Mouse (Mus musculus) kidney, embryonic 15.5 days (tissue): ENCODE data around the gene Rassf7. TPM values are rescaled to one million over a fixed set of nuclear protein-coding genes. Genes with fewer than 3 reads are reported as not detected.

ENCODE experiments used
- ATAC-seq: fragments of 200-750 bp; cut with Nextera tagmentation; replicated peaks from 2 replicates; pipeline ENCODE4 v1.8.0; 2017; ENCODE audit warnings: moderate TSS enrichment; ENCODE audit not compliant: low FRiP score
- H3K27ac ChIP-seq: fragments of 300-500 bp; sonication (generic); 2 replicates; pipeline ENCODE4 v1.5.1; 2015; ENCODE audit warnings: mild to moderate bottlenecking, inconsistent platforms
- H3K27me3 ChIP-seq: fragments of 300-500 bp; sonication (generic); 2 replicates; pipeline ENCODE4 v1.6.1; 2015; ENCODE audit warnings: inconsistent platforms
- H3K36me3 ChIP-seq: fragments of 300-500 bp; sonication (generic); 2 replicates; pipeline ENCODE4 v1.6.1; 2015; ENCODE audit warnings: inconsistent platforms
- H3K4me1 ChIP-seq: fragments of 300-500 bp; sonication (generic); 2 replicates; pipeline ENCODE4 v1.6.1; 2015; ENCODE audit warnings: inconsistent platforms
- H3K4me2 ChIP-seq: fragments of 300-500 bp; sonication (generic); 2 replicates; pipeline ENCODE4 v1.6.1; 2015; ENCODE audit warnings: moderate library complexity, mild to moderate bottlenecking, inconsistent platforms
- H3K4me3 ChIP-seq: fragments of 300-500 bp; sonication (generic); replicated peaks from 2 replicates; pipeline ENCODE4 v1.5.1; 2015; ENCODE audit warnings: mild to moderate bottlenecking, inconsistent platforms
- H3K9ac ChIP-seq: fragments of 300-500 bp; sonication (generic); 2 replicates; pipeline ENCODE4 v1.6.1; 2015; ENCODE audit warnings: mild to moderate bottlenecking, inconsistent platforms
- H3K9me3 ChIP-seq: fragments of 300-500 bp; sonication (generic); replicated peaks from 2 replicates; pipeline ENCODE4 v1.6.1; 2016; ENCODE audit warnings: inconsistent platforms
- WGBS: fragments of 180-500 bp; shearing (Covaris S2); methylation state at CpG from one replicate; pipeline ENCODE4 v1.1.7; 2015; ENCODE audit warnings: mixed read lengths; 5-methylcytosine and 5-hydroxymethylcytosine counted together
- polyA plus RNA-seq: library from polyadenylated mRNA; unstranded; fragments of >200 nt; fragmentation: Nextera tagmentation; extraction: Ambion mirVana; gene quantifications from 2 replicates; pipeline ENCODE4 v1.2.1, GENCODE M21; 2015

Gene Rassf7
- polyA plus RNA-seq, 1 experiment from 2014 or later = 66.9 TPM

GRCm38 (mm10) chr7:141190220-141190619 is 25.4 kb upstream of the Rassf7 start:
- H3K4me2 ChIP-seq = no peak overlapping the region
- 84% methylated on average over 3 of the region's 3 CpGs for WGBS
- H3K27ac ChIP-seq = no peak overlapping the region
- no peaks in the 10 kb centered on the region for H3K9me3 ChIP-seq
- H3K4me3 ChIP-seq = no peak overlapping the region
- H3K4me1 ChIP-seq = peaks cover 29% of the 10 kb centered on the region
- H3K27me3 ChIP-seq = no peaks in the 10 kb centered on the region
- no peak for ATAC-seq
- H3K36me3 ChIP-seq = peaks cover 35% of the 10 kb centered on the region
- H3K9ac ChIP-seq = no peak overlapping the region

- H3K36me3 ChIP-seq = peaks cover 35% of the 10 kb centered on the region
- H3K4me3 ChIP-seq = no peak overlapping the region
- no peaks in the 10 kb centered on the region for H3K9me3 ChIP-seq
- 0 out of 2 replicates have a peak overlapping the region, but pooled peaks have one; percentile 27 for H3K27ac ChIP-seq
- H3K4me1 ChIP-seq = peaks cover 32% of the 10 kb centered on the region
- H3K27me3 ChIP-seq = no peaks in the 10 kb centered on the region
- ATAC-seq = no peak
- no peak overlapping the region for H3K9ac ChIP-seq
- 84% methylated on average over 14 of the region's 14 CpGs for WGBS
- H3K4me2 ChIP-seq = 0 out of 2 replicates have a peak overlapping the region, but pooled peaks have one; percentile 94
Observed at GRCm38 (mm10) chr7:141191036-141191435, 24.6 kb upstream of the Rassf7 start.

DNA sequence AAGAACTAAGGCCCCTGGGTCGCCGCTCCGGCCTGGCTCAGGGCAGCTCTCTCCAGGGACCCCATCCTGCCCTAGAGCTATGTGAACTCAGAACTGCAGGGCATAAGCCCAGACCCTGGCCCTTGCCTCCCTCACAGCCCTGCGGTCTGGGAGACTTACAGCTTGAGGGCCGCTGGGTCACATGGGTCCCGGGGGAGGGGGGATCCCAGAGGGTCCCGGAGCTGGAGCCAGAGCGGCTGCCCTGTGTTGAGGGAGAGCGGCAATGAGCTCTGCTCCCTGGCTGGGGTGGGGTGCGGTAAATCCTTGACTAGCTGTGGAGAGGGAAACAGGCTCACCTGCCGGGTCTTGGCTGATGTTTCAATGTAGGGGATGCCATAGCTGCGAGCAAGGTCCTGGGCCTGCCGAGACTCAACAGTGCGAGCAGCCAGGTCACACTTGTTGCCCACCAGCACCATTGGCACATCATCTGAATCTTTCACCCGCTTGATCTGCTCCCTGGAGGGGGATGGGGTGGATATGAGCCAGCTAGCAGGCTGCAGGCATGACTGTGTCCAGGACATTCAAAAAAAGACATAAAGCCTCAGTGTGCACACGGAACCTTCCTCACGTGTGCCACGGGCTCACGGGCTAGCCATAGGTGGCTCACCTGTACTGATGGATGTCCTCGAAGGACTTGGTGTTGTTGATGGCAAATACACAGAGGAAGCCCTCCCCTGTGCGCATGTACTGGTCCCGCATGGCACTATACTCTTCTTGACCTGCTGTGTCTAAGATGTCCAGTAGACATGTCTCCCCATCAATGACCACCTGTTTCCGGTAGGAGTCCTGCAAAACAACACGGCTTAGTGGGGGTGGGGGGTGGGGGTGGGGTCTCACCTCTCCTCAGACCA is 23.6 kb upstream of the Rassf7 start:
- WGBS = 86% methylated on average over 24 of the region's 24 CpGs
- Histone ChIP-seq H3K9ac (no peak overlapping the region), H3K4me1 (peaks cover 32% of the 10 kb centered on the region), H3K4me3 (peak overlapping the region; percentile 95), H3K36me3 (peaks cover 35% of the 10 kb centered on the region), H3K27me3 (no peaks in the 10 kb centered on the region), H3K27ac (no peak overlapping the region), H3K4me2 (peak overlapping the region; percentile 94), H3K9me3 (no peaks in the 10 kb centered on the region)
- ATAC-seq = no peak

- peaks cover 32% of the 10 kb centered on the region for H3K4me1 ChIP-seq
- 28% methylated on average over 12 of the region's 12 CpGs for WGBS
- ATAC-seq = no peak
- H3K27me3 ChIP-seq = no peaks in the 10 kb centered on the region
- peak overlapping the region; percentile 88 for H3K27ac ChIP-seq
- peaks cover 35% of the 10 kb centered on the region for H3K36me3 ChIP-seq
- H3K9ac ChIP-seq = peak overlapping the region; percentile 98
- H3K4me2 ChIP-seq = peak overlapping the region; percentile 94
- H3K9me3 ChIP-seq = no peaks in the 10 kb centered on the region
- H3K4me3 ChIP-seq = peak overlapping the region; percentile 95
Observed at GRCm38 (mm10) chr7:141192776-141193347, 22.8 kb upstream of the Rassf7 start.

- no peaks in the 10 kb centered on the region for H3K27me3 ChIP-seq
- H3K9me3 ChIP-seq = no peaks in the 10 kb centered on the region
- H3K9ac ChIP-seq = peak overlapping the region; percentile 98
- ATAC-seq = no peak; the same call in none of the 2 replicates
- peak overlapping the region; percentile 95 for H3K4me3 ChIP-seq
- H3K4me2 ChIP-seq = peak overlapping the region; percentile 94
- WGBS = under 1% methylated on average over 41 of the region's 43 CpGs
- peaks cover 32% of the 10 kb centered on the region for H3K4me1 ChIP-seq
- peaks cover 37% of the 10 kb centered on the region for H3K36me3 ChIP-seq
- H3K27ac ChIP-seq = peak overlapping the region; percentile 88
Observed at GRCm38 (mm10) chr7:141193348-141193856, 22.3 kb upstream of the Rassf7 start.

GRCm38 (mm10) chr7:141193948-141194347 is 21.7 kb upstream of the Rassf7 start, which contains the start of the genes Hras and Lrrc56:
Hras (minus strand) TSS chr7:141194005.
Lrrc56 (plus strand) TSS chr7:141194157.
- peaks cover 37% of the 10 kb centered on the region for H3K36me3 ChIP-seq
- WGBS = under 1% methylated on average over 39 of the region's 39 CpGs
- peak; percentile 96 for ATAC-seq
- H3K4me3 ChIP-seq = peak within 1 kb of the TSS; percentile 95
- peak within 1 kb of the TSS; percentile 88 for H3K27ac ChIP-seq
- H3K27me3 ChIP-seq = no peaks in the 10 kb centered on the region
- H3K9me3 ChIP-seq = no peaks in the 10 kb centered on the region
- H3K9ac ChIP-seq = peak within 1 kb of the TSS; percentile 98
- H3K4me1 ChIP-seq = peaks cover 32% of the 10 kb centered on the region
- H3K4me2 ChIP-seq = peak within 1 kb of the TSS; percentile 94

- Histone ChIP-seq H3K27me3 (no peaks in the 10 kb centered on the region), H3K9me3 (no peaks in the 10 kb centered on the region), H3K4me1 (peaks cover 32% of the 10 kb centered on the region), H3K4me2 (peak overlapping the region; percentile 94), H3K36me3 (peaks cover 32% of the 10 kb centered on the region), H3K27ac (peak overlapping the region; percentile 84), H3K9ac (peak overlapping the region; percentile 41), H3K4me3 (peak overlapping the region; percentile 95)
- ATAC-seq = no peak
- WGBS = under 1% methylated on average over 23 of the region's 23 CpGs
Observed at GRCm38 (mm10) chr7:141194409-141194808, 21.3 kb upstream of the Rassf7 start.

GRCm38 (mm10) chr7:141194830-141195229 is 20.8 kb upstream of the Rassf7 start:
- Histone ChIP-seq H3K9ac (peak overlapping the region; percentile 41), H3K27me3 (no peaks in the 10 kb centered on the region), H3K9me3 (no peaks in the 10 kb centered on the region), H3K36me3 (peaks cover 28% of the 10 kb centered on the region), H3K4me1 (peaks cover 32% of the 10 kb centered on the region), H3K4me2 (peak overlapping the region; percentile 94), H3K4me3 (peak overlapping the region; percentile 95), H3K27ac (peak overlapping the region; percentile 84)
- peak; percentile 19; the same call in 1 of the 2 replicates for ATAC-seq
- WGBS = under 1% methylated on average over 28 of the region's 28 CpGs

- H3K27ac ChIP-seq = peak overlapping the region; percentile 84; the same call in 1 of the 2 replicates
- no peaks in the 10 kb centered on the region for H3K27me3 ChIP-seq
- 89% methylated on average over 2 of the region's 2 CpGs for WGBS
- ATAC-seq = no peak
- H3K9ac ChIP-seq = no peak overlapping the region
- peaks cover 32% of the 10 kb centered on the region for H3K4me1 ChIP-seq
- H3K9me3 ChIP-seq = no peaks in the 10 kb centered on the region
- peak overlapping the region; percentile 94 for H3K4me2 ChIP-seq
- H3K36me3 ChIP-seq = peaks cover 19% of the 10 kb centered on the region
- peak overlapping the region; percentile 95 for H3K4me3 ChIP-seq
Observed at GRCm38 (mm10) chr7:141195754-141196153, 19.9 kb upstream of the Rassf7 start.

- H3K27ac ChIP-seq = no peak overlapping the region
- H3K9ac ChIP-seq = no peak overlapping the region
- H3K4me1 ChIP-seq = peaks cover 28% of the 10 kb centered on the region
- H3K9me3 ChIP-seq = no peaks in the 10 kb centered on the region
- H3K4me2 ChIP-seq = no peak overlapping the region
- H3K4me3 ChIP-seq = no peak overlapping the region
- no peaks in the 10 kb centered on the region for H3K27me3 ChIP-seq
- WGBS = 87% methylated on average over 8 of the region's 8 CpGs
- no peak for ATAC-seq
- H3K36me3 ChIP-seq = peaks cover 9% of the 10 kb centered on the region
Observed at GRCm38 (mm10) chr7:141196619-141197282, 18.9 kb upstream of the Rassf7 start.

DNA sequence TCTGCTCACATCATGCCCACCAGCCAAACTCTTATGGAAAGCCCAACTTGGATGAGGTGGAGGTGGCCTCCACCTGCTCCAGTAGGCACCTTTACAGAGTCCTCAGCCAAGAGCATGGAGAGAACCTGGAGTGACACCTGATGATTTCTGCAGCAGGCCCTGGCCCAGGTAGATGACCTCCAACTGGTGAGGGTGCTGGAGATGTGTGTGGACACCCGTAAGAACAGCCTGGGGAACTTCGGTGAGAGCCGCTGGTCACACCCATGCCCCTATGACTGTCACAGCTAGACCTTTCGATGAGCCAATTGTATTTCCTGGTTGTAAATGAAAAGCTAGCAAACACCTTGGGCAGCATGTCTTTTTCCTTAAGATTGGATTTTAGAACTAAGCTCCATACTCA is 17.5 kb upstream of the Rassf7 start:
- Histone ChIP-seq H3K4me1 (peaks cover 14% of the 10 kb centered on the region), H3K4me2 (no peak overlapping the region), H3K9me3 (no peaks in the 10 kb centered on the region), H3K27ac (no peak overlapping the region), H3K9ac (no peak overlapping the region), H3K36me3 (peaks cover 4% of the 10 kb centered on the region; the same call in 1 of the 2 replicates), H3K4me3 (no peak overlapping the region), H3K27me3 (no peaks in the 10 kb centered on the region)
- ATAC-seq = no peak
- 97% methylated on average over 4 of the region's 4 CpGs for WGBS
